Mouse (Mus musculus) stomach, postnatal 0 days (tissue): ENCODE measurements around the gene Reg3g. TPM values are rescaled to one million over a fixed set of nuclear protein-coding genes. Genes with fewer than 3 reads are reported as not detected.
"Not testable (repeated sequence)": the region's sequence is repeated elsewhere in the genome, so short reads cannot be mapped to it uniquely, and the experiment has no call there.

Experiments
- ATAC-seq: fragments of 200-750 bp; cut with Nextera tagmentation; 2 replicates; pipeline ENCODE4 v1.8.0; 2017; ENCODE audit not compliant: low FRiP score, low TSS enrichment
- DNase-seq: peaks from one replicate; pipeline ENCODE4 v3.0.0-alpha.2; 2016; ENCODE audit warnings: low spot score
- H3K27ac ChIP-seq: fragments of 300-500 bp; sonication (generic); replicated peaks from 2 replicates; pipeline ENCODE4 v1.5.1; 2014; ENCODE audit warnings: mild to moderate bottlenecking, control low read depth
- H3K27me3 ChIP-seq: fragments of 300-500 bp; sonication (generic); 2 replicates; pipeline ENCODE4 v1.6.1; 2014; ENCODE audit warnings: low read length; ENCODE audit not compliant: control insufficient read depth, insufficient read depth
- H3K36me3 ChIP-seq: fragments of 300-500 bp; sonication (generic); 2 replicates; pipeline ENCODE4 v1.6.1; 2014; ENCODE audit warnings: low read length, mixed read lengths; ENCODE audit not compliant: control insufficient read depth, insufficient read depth
- H3K4me1 ChIP-seq: fragments of 300-500 bp; sonication (generic); replicated peaks from 2 replicates; pipeline ENCODE4 v1.6.1; 2014; ENCODE audit warnings: antibody characterized with exemption; ENCODE audit not compliant: control insufficient read depth, insufficient read depth
- H3K4me2 ChIP-seq: fragments of 300-500 bp; sonication (generic); replicated peaks from 2 replicates; pipeline ENCODE4 v1.6.1; 2014; ENCODE audit warnings: low read depth, mild to moderate bottlenecking, control low read depth, moderate library complexity
- H3K4me3 ChIP-seq: fragments of 300-500 bp; sonication (generic); 2 replicates; pipeline ENCODE4 v1.5.1; 2014; ENCODE audit warnings: low read depth, low read length, control low read depth
- H3K9ac ChIP-seq: fragments of 300-500 bp; sonication (generic); 2 replicates; pipeline ENCODE4 v1.6.1; 2014; ENCODE audit warnings: mild to moderate bottlenecking, low read length, control low read depth, mixed read lengths
- H3K9me3 ChIP-seq: fragments of 300-500 bp; sonication (generic); 2 replicates; pipeline ENCODE4 v1.6.1; 2016; ENCODE audit warnings: low read length; ENCODE audit not compliant: control insufficient read depth
- CTCF ChIP-seq: IDR thresholded peaks from 2 replicates; pipeline ENCODE4 v1.5.1; 2016; ENCODE audit warnings: antibody characterized with exemption, low read depth, mild to moderate bottlenecking, moderate library complexity
- EP300 ChIP-seq: optimal IDR thresholded peaks from 2 replicates; pipeline ENCODE3; 2016; ENCODE audit warnings: antibody characterized with exemption
- WGBS: fragments of 180-500 bp; shearing (Covaris S2); extraction: QIAGEN DNeasy Blood & Tissue Kit; methylation state at CpG from one replicate; pipeline ENCODE4 v1.1.7; 2014; 5-methylcytosine and 5-hydroxymethylcytosine counted together
- polyA plus RNA-seq: library from polyadenylated mRNA; unstranded; fragments of >200 nt; fragmentation: Nextera tagmentation; extraction: Ambion mirVana; gene quantifications from 2 replicates; pipeline ENCODE4 v1.2.1, GENCODE M21; 2015

The Reg3g gene
- polyA plus RNA-seq, 1 experiment from 2014 or later = 4.0 TPM

DNA sequence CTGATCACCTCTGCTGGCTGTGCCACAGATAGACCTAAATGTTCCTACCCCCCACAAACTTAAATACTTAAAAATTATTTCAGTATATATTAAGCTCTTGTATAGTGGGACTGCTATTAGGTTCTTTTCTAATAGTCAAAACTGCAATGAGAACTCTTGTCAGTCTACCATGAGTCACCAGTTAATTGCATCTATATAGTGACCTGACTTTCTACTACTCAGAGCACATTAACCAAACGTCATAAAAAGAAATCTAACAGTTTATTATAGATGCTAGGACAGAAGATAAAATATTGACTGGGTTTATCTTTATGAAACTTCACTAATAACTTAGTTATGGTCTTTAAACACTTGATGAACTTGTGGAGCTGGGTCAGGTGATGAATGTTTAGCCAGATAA lies 21.5 kb downstream of the Reg3g start:
- Histone ChIP-seq H3K4me1 (no peaks in the 10 kb centered on the region), H3K4me2 (no peak overlapping the region), H3K4me3 (no peak overlapping the region), H3K27me3 (no peaks in the 10 kb centered on the region), H3K36me3 (no peaks in the 10 kb centered on the region), H3K27ac (no peak overlapping the region), H3K9ac (no peak overlapping the region), H3K9me3 (no peaks in the 10 kb centered on the region)
- 53% methylated on average over 1 of the region's 1 CpGs for WGBS
- no peak for DNase-seq
- no peak for ATAC-seq
- TF ChIP-seq CTCF (no peak), EP300 (no peak)

DNA sequence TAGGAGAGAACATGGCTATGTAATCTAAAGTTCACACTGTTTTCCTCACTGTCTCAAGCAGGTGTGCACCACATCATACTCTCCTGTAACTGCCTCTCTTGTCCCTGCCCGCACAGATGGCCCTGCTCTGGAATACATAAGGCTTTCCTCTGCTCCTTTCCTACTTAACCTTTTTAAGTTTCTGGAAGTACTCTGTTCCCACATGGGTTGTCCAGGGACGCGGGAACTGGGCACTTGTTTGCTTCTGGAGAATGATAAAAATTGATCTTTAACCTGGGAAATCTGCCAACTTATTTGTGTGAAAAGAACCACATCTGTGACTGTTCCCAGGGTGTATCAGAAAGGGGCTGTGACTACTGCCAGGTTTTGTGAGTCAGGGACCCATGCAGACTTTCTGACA lies 43.2 kb downstream of the Reg3g start:
- Histone ChIP-seq H3K27ac (no peak overlapping the region), H3K4me3 (no peak overlapping the region), H3K4me1 (no peaks in the 10 kb centered on the region), H3K4me2 (no peak overlapping the region), H3K27me3 (no peaks in the 10 kb centered on the region), H3K9ac (no peak overlapping the region), H3K9me3 (no peaks in the 10 kb centered on the region), H3K36me3 (no peaks in the 10 kb centered on the region)
- ATAC-seq (peak; percentile 42; the same call in 1 of the 2 replicates), DNase-seq (no peak)
- TF ChIP-seq EP300 (no peak), CTCF (no peak)
- WGBS = 63% methylated on average over 3 of the region's 3 CpGs

DNA sequence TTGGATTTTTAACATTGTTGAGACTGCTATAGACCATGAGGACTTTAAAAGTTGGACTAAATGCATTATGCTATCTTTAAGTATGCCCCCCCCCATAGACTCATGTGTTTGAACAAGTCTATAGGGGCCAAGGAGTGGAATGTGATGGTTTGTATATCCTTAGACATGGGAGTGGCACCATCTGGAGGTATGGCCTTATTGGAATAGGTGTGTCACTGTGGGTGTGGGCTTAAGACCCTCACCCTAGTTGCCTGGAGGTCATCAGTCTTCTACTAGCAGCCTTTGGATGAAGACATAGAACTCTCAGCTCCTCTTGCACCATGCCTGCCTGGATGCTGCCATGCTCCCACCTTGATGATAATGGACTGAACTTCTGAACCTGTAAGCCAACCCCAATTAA lies 46.3 kb downstream of the Reg3g start, which contains the start of gene Reg1:
TSS of gene Reg1 (plus strand) at position 301 of the 400 bp plus-strand sequence.
- not testable (repeated sequence) for H3K9ac ChIP-seq, H3K4me1 ChIP-seq, H3K27ac ChIP-seq, H3K4me3 ChIP-seq, H3K27me3 ChIP-seq, H3K36me3 ChIP-seq, H3K9me3 ChIP-seq, DNase-seq, ATAC-seq, H3K4me2 ChIP-seq

Other genes with a start within 250 kb of the Reg3g start
- not detected in 2 replicates for gene Reg3b, start 98.2 kb downstream of the Reg3g start, polyA plus RNA-seq
- gene Reg3d, start 90.0 kb downstream of the Reg3g start, polyA plus RNA-seq = not detected in 2 replicates
- not detected in 2 replicates for gene Reg3a, start 88.2 kb downstream of the Reg3g start, polyA plus RNA-seq
- not detected in 2 replicates for gene Reg2, start 73.2 kb downstream of the Reg3g start, polyA plus RNA-seq
- 2.1 and 2.6 TPM in 2 replicates for gene Reg1, start 46.2 kb downstream of the Reg3g start, polyA plus RNA-seq